Mouse (Mus musculus) granulocyte monocyte progenitor cell, adult 5-6 weeks (primary cell): ENCODE measurements around the gene 1600015I10Rik. TPM values are rescaled to one million over a fixed set of nuclear protein-coding genes. Genes with fewer than 3 reads are reported as not detected.
"Not testable (repeated sequence)": the region's sequence is repeated elsewhere in the genome, so short reads cannot be mapped to it uniquely, and the experiment has no call there.

Experiments
- ATAC-seq: replicated peaks from 2 replicates; pipeline ENCODE4 v1.8.0; 2016; ENCODE audit warnings: mild to moderate bottlenecking, moderate TSS enrichment, inconsistent platforms; ENCODE audit not compliant: poor library complexity, severe bottlenecking
- total RNA-seq, 2 experiments: library from RNA; stranded (forward) in 1 of 2; stranded (reverse) in 1 of 2; fragments of 200-712, 200-1000 nt in 1 of 2; fragments of >200 nt in 1 of 2; fragmentation: Nextera tagmentation in 1 of 2; gene quantifications; 2 replicates each; pipeline ENCODE4 v1.2.3; 2014 to 2017

The 1600015I10Rik gene
- total RNA-seq (2014; fragmentation: Nextera tagmentation) (not detected in 2 replicates), total RNA-seq (2017) (not detected in 2 replicates)

DNA sequence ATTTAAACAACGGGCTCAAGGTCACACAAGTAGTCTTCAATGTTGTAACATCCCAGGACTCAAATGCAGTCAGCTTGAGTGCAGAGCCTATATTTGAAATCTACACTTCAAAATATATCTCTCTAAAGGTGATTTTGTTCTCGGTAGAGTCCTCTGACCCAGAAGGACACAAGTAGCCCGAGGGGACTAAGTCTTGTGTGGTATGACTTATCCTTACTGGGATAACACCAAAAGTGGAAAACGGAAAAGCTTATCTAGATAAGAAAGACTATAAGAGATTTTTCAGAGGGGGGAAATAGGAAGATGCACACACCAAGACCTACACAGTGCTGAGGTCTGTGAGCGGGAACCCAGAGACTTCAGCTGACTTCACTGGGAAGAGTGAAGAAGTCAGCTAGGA, at the start of gene 1600015I10Rik:
1600015I10Rik (plus strand) TSS at position 301 of the 400 bp plus-strand sequence.
- no peak for ATAC-seq

DNA sequence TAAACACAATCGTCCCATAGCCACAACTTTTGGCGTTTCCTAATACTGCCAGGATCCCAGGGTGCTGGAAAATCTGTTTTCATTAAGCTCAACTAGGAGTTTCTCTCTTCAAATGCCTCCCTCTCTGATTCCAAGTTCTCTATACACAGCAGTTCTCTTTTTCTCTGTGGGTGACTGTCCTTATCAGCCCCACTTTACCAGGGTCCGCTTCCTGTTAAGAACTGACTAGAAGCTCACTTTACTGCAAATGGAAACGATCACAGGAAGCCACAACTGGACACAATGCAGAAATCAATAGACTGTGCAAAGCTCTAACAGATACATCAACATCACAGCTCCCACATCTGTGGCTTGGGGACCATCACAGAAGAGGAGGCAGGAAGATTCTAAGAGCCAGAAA, 35.5 kb upstream of the 1600015I10Rik start:
- ATAC-seq: peak; percentile 92

DNA sequence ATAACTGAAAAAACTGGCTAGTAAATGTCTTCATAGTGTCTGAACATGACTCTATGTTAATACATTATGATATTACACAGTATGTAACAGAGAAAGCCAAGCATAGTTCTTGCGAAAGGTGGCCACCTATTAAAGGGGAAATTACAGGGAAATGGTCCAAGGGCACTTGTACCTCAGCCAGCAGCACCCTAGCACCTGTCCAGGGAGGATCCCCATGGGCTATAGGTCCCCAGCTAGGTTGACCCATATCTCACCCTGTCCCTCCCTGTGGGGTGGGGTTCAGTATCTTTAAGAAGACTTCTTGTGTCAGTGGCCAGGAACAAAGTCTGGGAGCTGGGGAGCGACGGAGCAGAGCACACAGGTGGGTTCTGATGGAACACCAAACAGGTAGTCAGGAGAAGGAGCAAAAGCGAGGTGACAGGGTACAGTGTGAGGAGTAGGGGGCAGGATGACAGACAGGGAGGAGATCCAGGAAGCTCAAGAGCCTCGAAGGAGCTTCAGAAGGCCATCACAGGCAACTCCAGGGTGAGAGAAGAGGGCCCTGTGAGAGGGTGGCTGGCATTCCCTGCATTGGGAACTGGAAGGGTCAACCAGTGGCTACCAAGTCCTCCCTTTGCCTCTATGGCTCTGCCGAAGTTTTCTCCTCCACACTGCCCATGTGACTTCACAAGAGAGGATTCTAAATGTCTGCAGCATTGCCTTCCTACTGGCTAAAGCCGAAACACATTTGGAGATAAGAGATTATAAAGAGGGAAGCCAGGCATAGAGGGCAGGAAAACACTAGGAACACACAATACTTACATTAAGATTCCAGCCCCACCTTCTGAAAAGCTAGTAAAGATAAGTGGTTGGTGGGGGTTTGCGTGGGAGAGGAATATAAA, 34.5 kb upstream of the 1600015I10Rik start:
- ATAC-seq: no peak; the same call in 1 of the 2 replicates

- ATAC-seq: no peak
Observed at GRCm38 (mm10) chr6:48895941-48896340, 33.8 kb upstream of the 1600015I10Rik start.

- no peak for ATAC-seq
Observed at GRCm38 (mm10) chr6:48896956-48897355, 32.7 kb upstream of the 1600015I10Rik start.

- not testable (repeated sequence) for ATAC-seq
Observed at GRCm38 (mm10) chr6:48901316-48901715, 28.4 kb upstream of the 1600015I10Rik start.

- no peak for ATAC-seq
Observed at GRCm38 (mm10) chr6:48902511-48903406, 26.9 kb upstream of the 1600015I10Rik start.

- no peak; the same call in 1 of the 2 replicates for ATAC-seq
Observed at GRCm38 (mm10) chr6:48903437-48903836, 26.3 kb upstream of the 1600015I10Rik start.

- peak; percentile 49 for ATAC-seq
Observed at GRCm38 (mm10) chr6:48905606-48906005, 24.1 kb upstream of the 1600015I10Rik start.

GRCm38 (mm10) chr6:48906371-48906770, 23.3 kb upstream of the 1600015I10Rik start:
- ATAC-seq: no peak

GRCm38 (mm10) chr6:48909229-48909628, 20.5 kb upstream of the 1600015I10Rik start:
- ATAC-seq: no peak

DNA sequence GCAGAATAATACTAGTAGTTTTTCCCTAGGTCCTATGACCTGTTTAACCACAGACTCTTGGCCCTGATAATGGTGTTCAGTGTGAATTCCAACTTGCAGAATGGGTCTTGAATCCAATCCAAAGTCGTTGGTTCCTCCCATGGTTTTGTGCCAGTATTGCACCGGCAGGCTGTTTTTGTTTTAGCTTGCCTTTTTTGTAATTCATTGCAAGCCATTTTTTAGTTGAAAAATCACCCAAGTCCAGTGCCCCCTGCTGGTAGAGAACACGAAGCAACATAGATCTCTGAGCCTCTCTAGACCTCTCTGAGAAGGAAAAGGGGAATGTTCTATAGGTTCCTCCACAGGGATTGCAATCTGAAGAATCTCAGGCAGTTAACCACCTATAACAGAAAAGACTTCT, 17.7 kb upstream of the 1600015I10Rik start:
- ATAC-seq: peak; percentile 48

DNA sequence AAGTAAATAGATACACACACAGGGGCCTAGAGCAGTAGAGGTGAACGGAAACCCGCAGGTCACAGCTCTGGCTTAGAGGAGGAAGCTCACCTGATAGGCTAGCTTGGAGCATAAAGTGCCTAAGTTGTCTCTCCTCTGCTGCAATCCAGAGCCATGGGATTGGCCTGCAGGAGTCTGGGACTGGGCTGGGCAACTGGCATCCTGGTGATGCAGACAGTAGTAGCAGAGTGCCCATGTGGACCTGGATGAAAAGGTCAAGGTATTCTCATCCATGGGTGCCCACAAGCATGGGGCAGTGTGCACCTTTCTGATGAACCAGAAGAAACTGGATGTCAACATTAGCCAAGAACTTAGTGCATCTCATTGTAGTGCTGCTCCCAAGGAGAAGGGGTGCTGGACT, 16.1 kb upstream of the 1600015I10Rik start:
- no peak for ATAC-seq

DNA sequence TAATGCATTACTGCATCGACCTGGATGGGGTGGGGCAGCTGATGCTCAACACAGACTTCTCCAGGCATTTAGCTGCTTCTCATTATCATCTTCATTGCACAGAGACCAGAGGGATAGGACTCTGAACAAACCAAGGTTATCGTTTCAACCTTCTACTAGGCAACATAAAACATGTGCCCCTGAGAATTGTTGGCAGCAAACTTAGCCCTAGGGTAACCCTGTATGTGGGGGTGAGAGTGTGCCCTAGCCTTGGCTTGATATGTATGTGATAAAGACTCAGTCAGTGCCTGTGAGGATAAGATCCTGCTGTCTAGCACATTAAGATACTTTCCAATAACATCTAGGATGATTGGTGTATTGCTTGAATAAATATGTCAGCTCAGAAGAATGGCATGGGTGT, 19.9 kb downstream of the 1600015I10Rik start:
- no peak for ATAC-seq

DNA sequence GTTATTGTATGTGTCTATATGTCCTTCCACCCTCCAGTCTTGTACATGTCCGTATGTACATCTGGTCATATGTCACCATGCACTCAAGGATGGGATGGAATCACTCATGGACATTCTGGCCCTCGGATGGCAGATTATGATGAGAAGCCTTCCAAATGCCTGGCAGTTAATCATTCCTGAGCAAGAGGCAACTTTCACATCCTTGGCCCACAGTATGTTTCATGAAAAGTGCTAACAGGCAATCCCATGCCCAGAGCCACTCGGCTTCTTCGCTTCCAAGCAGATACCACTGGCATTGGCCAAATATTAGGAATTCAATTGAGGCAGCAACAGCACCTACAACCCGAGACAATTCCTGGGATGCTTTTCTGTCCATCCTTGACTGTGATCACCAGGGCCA, 21.0 kb downstream of the 1600015I10Rik start:
- ATAC-seq: no peak

GRCm38 (mm10) chr6:48951630-48952029, 21.9 kb downstream of the 1600015I10Rik start:
- ATAC-seq: peak; percentile 81

DNA sequence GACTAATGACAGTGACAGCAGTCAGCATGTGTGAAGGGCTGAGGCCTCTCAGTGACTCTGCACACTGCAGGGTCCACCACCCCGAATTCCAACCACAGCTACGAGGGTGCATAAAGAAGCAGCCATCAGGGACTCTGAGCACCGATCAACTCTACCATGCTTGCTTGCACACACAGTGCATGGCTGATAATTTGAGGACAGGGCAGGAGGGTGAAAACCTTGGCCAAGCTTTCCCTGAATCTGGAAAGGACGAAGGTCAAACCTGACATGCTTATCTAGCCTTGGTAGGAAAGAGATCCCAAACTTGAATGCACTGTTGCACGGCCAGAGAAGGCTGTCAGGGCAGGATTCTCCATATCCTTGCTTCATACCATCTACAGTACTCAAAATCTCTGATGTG, 23.5 kb downstream of the 1600015I10Rik start:
- ATAC-seq: no peak

- ATAC-seq: no peak
Observed at GRCm38 (mm10) chr6:48954211-48954610, 24.5 kb downstream of the 1600015I10Rik start.

DNA sequence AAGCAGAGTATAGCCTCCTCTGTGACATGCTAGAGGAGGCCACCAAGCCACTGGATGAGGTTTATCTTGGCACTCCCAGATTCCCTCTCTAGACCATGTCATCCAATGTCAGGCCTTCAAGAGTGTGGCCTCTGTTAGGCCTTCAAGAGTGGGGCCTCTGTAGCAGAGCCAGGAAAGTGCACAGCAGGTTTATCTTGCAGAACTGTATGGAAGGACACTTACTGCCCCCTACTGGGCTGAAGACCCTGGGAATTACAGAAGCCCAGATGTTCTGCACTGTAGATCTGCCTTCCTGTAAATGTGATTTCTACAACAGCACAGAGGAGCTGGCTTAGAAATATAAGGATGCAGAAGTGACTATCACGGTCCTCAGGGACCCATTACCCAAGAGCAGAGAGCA, 25.3 kb downstream of the 1600015I10Rik start:
- peak; percentile 18; the same call in 1 of the 2 replicates for ATAC-seq

DNA sequence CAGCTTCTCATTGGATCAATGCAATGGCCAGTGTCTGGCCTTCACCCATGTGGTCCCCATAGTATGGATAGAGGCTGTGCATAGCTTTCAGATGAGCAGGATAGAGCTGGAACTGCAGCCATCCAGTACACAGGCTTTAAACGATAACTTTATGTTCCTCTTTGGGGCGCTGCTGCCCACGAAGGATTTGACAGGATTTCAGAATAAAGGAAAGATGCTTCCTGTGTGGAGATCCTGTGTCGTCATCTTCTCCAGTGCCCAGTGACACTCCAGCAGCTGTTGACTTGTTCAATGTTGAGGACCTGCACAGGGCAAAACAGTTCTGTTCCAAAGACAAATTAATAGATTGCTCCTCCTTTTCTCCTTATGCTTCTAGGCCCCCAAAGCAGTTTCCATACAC, 27.1 kb downstream of the 1600015I10Rik start:
- peak; percentile 68 for ATAC-seq

- no peak for ATAC-seq
Observed at GRCm38 (mm10) chr6:48958053-48958452, 28.4 kb downstream of the 1600015I10Rik start.
